Mouse (Mus musculus): Measurements from ENCODE around the gene Ttyh3. TPM values are rescaled to one million over a fixed set of nuclear protein-coding genes. Genes with fewer than 3 reads are reported as not detected.

Gene Ttyh3
- polyA plus RNA-seq, 1 experiment from 2014 or later = 34.1 TPM

GRCm38 (mm10) chr5:140612191-140612590 lies 36.6 kb downstream of the Ttyh3 start:
- Histone ChIP-seq H3K27me3 (peaks cover 24% of the 10 kb centered on the region), H3K36me3 (peaks cover 28% of the 10 kb centered on the region), H3K9ac (no peak overlapping the region), H3K4me1 (peaks cover 57% of the 10 kb centered on the region), H3K9me3 (no peaks in the 10 kb centered on the region), H3K4me2 (peak overlapping the region; percentile 91; the same call in 1 of the 2 replicates), H3K4me3 (no peak overlapping the region), H3K27ac (no peak overlapping the region)
- no peak for ATAC-seq (ENCODE audit: insufficient number of reproducible peaks, low FRiP score, low TSS enrichment, low read depth)
- 61% methylated on average over 18 of the region's 18 CpGs for WGBS

GRCm38 (mm10) chr5:140611611-140612185 lies 37.1 kb downstream of the Ttyh3 start:
- ATAC-seq (ENCODE audit: insufficient number of reproducible peaks, low FRiP score, low TSS enrichment, low read depth) = no peak
- Histone ChIP-seq H3K27ac (peak overlapping the region; percentile 86), H3K4me2 (peak overlapping the region; percentile 91), H3K9me3 (no peaks in the 10 kb centered on the region), H3K27me3 (peaks cover 29% of the 10 kb centered on the region), H3K4me1 (peaks cover 60% of the 10 kb centered on the region), H3K9ac (0 out of 2 replicates have a peak overlapping the region, but pooled peaks have one; percentile 8), H3K4me3 (peak overlapping the region; percentile 57), H3K36me3 (peaks cover 28% of the 10 kb centered on the region)
- 28% methylated on average over 15 of the region's 15 CpGs for WGBS

- peaks cover 35% of the 10 kb centered on the region for H3K27me3 ChIP-seq
- peak overlapping the region; percentile 57 for H3K4me3 ChIP-seq
- H3K4me2 ChIP-seq = peak overlapping the region; percentile 91
- ATAC-seq (ENCODE audit: insufficient number of reproducible peaks, low FRiP score, low TSS enrichment, low read depth) = no peak
- no peaks in the 10 kb centered on the region for H3K9me3 ChIP-seq
- peak overlapping the region; percentile 86 for H3K27ac ChIP-seq
- peaks cover 65% of the 10 kb centered on the region for H3K4me1 ChIP-seq
- 10% methylated on average over 21 of the region's 21 CpGs for WGBS
- H3K36me3 ChIP-seq = peaks cover 28% of the 10 kb centered on the region
- H3K9ac ChIP-seq = peak overlapping the region; percentile 8; the same call in 1 of the 2 replicates
Observed at GRCm38 (mm10) chr5:140611021-140611583, 37.7 kb downstream of the Ttyh3 start.

- Histone ChIP-seq H3K27ac (peak overlapping the region; percentile 86), H3K9me3 (no peaks in the 10 kb centered on the region), H3K4me1 (peaks cover 71% of the 10 kb centered on the region), H3K4me3 (peak overlapping the region; percentile 57), H3K36me3 (peaks cover 28% of the 10 kb centered on the region), H3K9ac (0 out of 2 replicates have a peak overlapping the region, but pooled peaks have one; percentile 8), H3K4me2 (peak overlapping the region; percentile 91), H3K27me3 (peaks cover 41% of the 10 kb centered on the region)
- peak; percentile 36 for ATAC-seq (ENCODE audit: insufficient number of reproducible peaks, low FRiP score, low TSS enrichment, low read depth)
- WGBS = under 1% methylated on average over 29 of the region's 30 CpGs
Observed at GRCm38 (mm10) chr5:140610273-140611011, 38.4 kb downstream of the Ttyh3 start.

- ATAC-seq (ENCODE audit: insufficient number of reproducible peaks, low FRiP score, low TSS enrichment, low read depth) = no peak
- H3K9ac ChIP-seq = 0 out of 2 replicates have a peak overlapping the region, but pooled peaks have one; percentile 24
- peaks cover 25% of the 10 kb centered on the region for H3K36me3 ChIP-seq
- H3K4me1 ChIP-seq = peaks cover 74% of the 10 kb centered on the region
- 18% methylated on average over 13 of the region's 13 CpGs for WGBS
- no peaks in the 10 kb centered on the region for H3K9me3 ChIP-seq
- H3K27ac ChIP-seq = peak overlapping the region; percentile 86
- H3K4me2 ChIP-seq = peak overlapping the region; percentile 91
- H3K27me3 ChIP-seq = peaks cover 48% of the 10 kb centered on the region
- H3K4me3 ChIP-seq = peak overlapping the region; percentile 57
Observed at GRCm38 (mm10) chr5:140609511-140610272, 39.1 kb downstream of the Ttyh3 start.

- Histone ChIP-seq H3K4me3 (peak overlapping the region; percentile 57), H3K4me1 (peaks cover 74% of the 10 kb centered on the region), H3K4me2 (peak overlapping the region; percentile 91), H3K9me3 (no peaks in the 10 kb centered on the region), H3K9ac (peak overlapping the region; percentile 29; the same call in 1 of the 2 replicates), H3K27me3 (peaks cover 51% of the 10 kb centered on the region), H3K27ac (peak overlapping the region; percentile 86), H3K36me3 (peaks cover 15% of the 10 kb centered on the region)
- no peak for ATAC-seq (ENCODE audit: insufficient number of reproducible peaks, low FRiP score, low TSS enrichment, low read depth)
- WGBS = 2% methylated on average over 16 of the region's 16 CpGs
Observed at GRCm38 (mm10) chr5:140608634-140609015, 40.2 kb downstream of the Ttyh3 start.

GRCm38 (mm10) chr5:140607836-140608633 lies 40.8 kb downstream of the Ttyh3 start:
- no peak for ATAC-seq (ENCODE audit: insufficient number of reproducible peaks, low FRiP score, low TSS enrichment, low read depth)
- H3K36me3 ChIP-seq = peaks cover 9% of the 10 kb centered on the region
- peaks cover 51% of the 10 kb centered on the region for H3K27me3 ChIP-seq
- peak overlapping the region; percentile 91 for H3K4me2 ChIP-seq
- H3K9ac ChIP-seq = peak overlapping the region; percentile 48
- peaks cover 74% of the 10 kb centered on the region for H3K4me1 ChIP-seq
- 3% methylated on average over 17 of the region's 17 CpGs for WGBS
- peak overlapping the region; percentile 57 for H3K4me3 ChIP-seq
- H3K27ac ChIP-seq = peak overlapping the region; percentile 86
- H3K9me3 ChIP-seq = no peaks in the 10 kb centered on the region

- Histone ChIP-seq H3K4me3 (peak within 1 kb of the TSS; percentile 57), H3K27me3 (peaks cover 51% of the 10 kb centered on the region), H3K9me3 (no peaks in the 10 kb centered on the region), H3K27ac (peak within 1 kb of the TSS; percentile 63), H3K9ac (peak within 1 kb of the TSS; percentile 48), H3K4me2 (peak within 1 kb of the TSS; percentile 91), H3K36me3 (peaks cover 1% of the 10 kb centered on the region; the same call in 1 of the 2 replicates), H3K4me1 (peaks cover 72% of the 10 kb centered on the region)
- peak; percentile 53; the same call in 1 of the 2 replicates for ATAC-seq (ENCODE audit: insufficient number of reproducible peaks, low FRiP score, low TSS enrichment, low read depth)
- WGBS = under 1% methylated on average over 91 of the region's 91 CpGs
Observed at GRCm38 (mm10) chr5:140607001-140607835, 41.6 kb downstream of the Ttyh3 start, which contains the start of gene Lfng. Gene Lfng, plus strand, starts transcription at chr5:140607320.

- Histone ChIP-seq H3K27ac (peak overlapping the region; percentile 47; the same call in 1 of the 2 replicates), H3K9me3 (no peaks in the 10 kb centered on the region), H3K4me1 (peaks cover 67% of the 10 kb centered on the region), H3K27me3 (peaks cover 51% of the 10 kb centered on the region), H3K4me2 (peak overlapping the region; percentile 91), H3K36me3 (no peaks in the 10 kb centered on the region), H3K9ac (no peak overlapping the region), H3K4me3 (peak overlapping the region; percentile 57)
- ATAC-seq (ENCODE audit: insufficient number of reproducible peaks, low FRiP score, low TSS enrichment, low read depth) = no peak
- WGBS = 1% methylated on average over 23 of the region's 23 CpGs
Observed at GRCm38 (mm10) chr5:140606386-140606785, 42.4 kb downstream of the Ttyh3 start.

- Histone ChIP-seq H3K27me3 (peaks cover 51% of the 10 kb centered on the region), H3K36me3 (no peaks in the 10 kb centered on the region), H3K4me3 (no peak overlapping the region), H3K9ac (no peak overlapping the region), H3K4me1 (peaks cover 55% of the 10 kb centered on the region), H3K27ac (no peak overlapping the region), H3K4me2 (no peak overlapping the region), H3K9me3 (no peaks in the 10 kb centered on the region)
- WGBS = 16% methylated on average over 3 of the region's 3 CpGs
- ATAC-seq (ENCODE audit: insufficient number of reproducible peaks, low FRiP score, low TSS enrichment, low read depth) = no peak
Observed at GRCm38 (mm10) chr5:140605228-140605627, 43.6 kb downstream of the Ttyh3 start.
